Mouse (Mus musculus) hindbrain, embryonic 10.5 days (tissue): Measurements from ENCODE around the gene Nuak2. TPM values are rescaled to one million over a fixed set of nuclear protein-coding genes. Genes with fewer than 3 reads are reported as not detected.

ENCODE experiments used
- DNase-seq: peaks from one replicate; pipeline ENCODE4 v3.0.0-alpha.2; 2017; ENCODE audit warnings: low spot score
- H3K27ac ChIP-seq: fragments of 300-500 bp; sonication (generic); 2 replicates; pipeline ENCODE4 v1.5.1; 2016; ENCODE audit warnings: mild to moderate bottlenecking, moderate library complexity
- H3K27me3 ChIP-seq: fragments of 300-500 bp; sonication (generic); 2 replicates; pipeline ENCODE4 v1.6.1; 2016; ENCODE audit warnings: mild to moderate bottlenecking; ENCODE audit not compliant: poor library complexity, insufficient read depth, severe bottlenecking
- H3K36me3 ChIP-seq: fragments of 300-500 bp; sonication (generic); 2 replicates; pipeline ENCODE4 v1.6.1; 2016; ENCODE audit warnings: mild to moderate bottlenecking, moderate library complexity
- H3K4me1 ChIP-seq: fragments of 300-500 bp; sonication (generic); replicated peaks from 2 replicates; pipeline ENCODE4 v1.6.1; 2016; ENCODE audit warnings: mild to moderate bottlenecking
- H3K4me3 ChIP-seq: fragments of 300-500 bp; sonication (generic); 2 replicates; pipeline ENCODE4 v1.5.1; 2016; ENCODE audit warnings: mild to moderate bottlenecking, moderate library complexity
- H3K9me3 ChIP-seq: fragments of 300-500 bp; sonication (generic); 2 replicates; pipeline ENCODE4 v1.6.1; 2016; ENCODE audit warnings: mild to moderate bottlenecking, moderate library complexity
- WGBS: fragments of 180-500 bp; shearing (Covaris S2); methylation state at CpG from one replicate; pipeline ENCODE4 v1.1.7; 2016; 5-methylcytosine and 5-hydroxymethylcytosine counted together
- polyA plus RNA-seq: library from polyadenylated mRNA; unstranded; fragments of >200 nt; fragmentation: Nextera tagmentation; extraction: Ambion mirVana; gene quantifications from 2 replicates; pipeline ENCODE4 v1.2.1, GENCODE M21; 2016

Gene Nuak2
- polyA plus RNA-seq, 1 experiment from 2014 or later = 44.4 TPM

DNA sequence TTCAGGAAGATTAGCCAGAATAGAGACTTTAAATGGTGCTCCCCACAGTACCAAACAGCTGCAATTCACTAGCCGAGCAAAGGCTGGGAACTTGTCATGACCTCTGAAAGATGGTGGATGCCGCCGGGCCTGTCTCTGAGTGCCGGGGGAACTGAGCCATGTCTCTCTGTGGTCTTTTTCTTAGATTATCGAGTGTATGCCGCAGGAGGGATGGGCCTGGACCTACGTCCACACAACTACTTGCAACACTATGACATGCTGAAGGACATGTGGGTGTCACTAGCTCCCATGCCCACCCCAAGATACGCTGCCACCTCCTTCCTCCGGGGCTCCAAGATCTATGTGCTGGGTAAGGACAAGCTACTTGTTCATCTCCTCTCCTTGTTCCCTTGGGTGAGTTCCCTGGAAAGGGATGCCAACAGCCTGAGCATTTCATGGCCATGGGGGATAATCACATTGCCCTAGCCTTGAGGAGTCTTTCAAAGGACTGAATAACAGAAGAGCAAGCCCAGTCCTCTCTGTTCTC is 13.5 kb upstream of the Nuak2 start:
- Histone ChIP-seq H3K27me3 (peaks cover 61% of the 10 kb centered on the region), H3K36me3 (no peaks in the 10 kb centered on the region), H3K9me3 (no peaks in the 10 kb centered on the region), H3K4me1 (peaks cover 78% of the 10 kb centered on the region), H3K27ac (peak overlapping the region; percentile 41; the same call in 1 of the 2 replicates), H3K4me3 (no peak overlapping the region)
- WGBS = 89% methylated on average over 9 of the region's 9 CpGs
- no peak for DNase-seq

DNA sequence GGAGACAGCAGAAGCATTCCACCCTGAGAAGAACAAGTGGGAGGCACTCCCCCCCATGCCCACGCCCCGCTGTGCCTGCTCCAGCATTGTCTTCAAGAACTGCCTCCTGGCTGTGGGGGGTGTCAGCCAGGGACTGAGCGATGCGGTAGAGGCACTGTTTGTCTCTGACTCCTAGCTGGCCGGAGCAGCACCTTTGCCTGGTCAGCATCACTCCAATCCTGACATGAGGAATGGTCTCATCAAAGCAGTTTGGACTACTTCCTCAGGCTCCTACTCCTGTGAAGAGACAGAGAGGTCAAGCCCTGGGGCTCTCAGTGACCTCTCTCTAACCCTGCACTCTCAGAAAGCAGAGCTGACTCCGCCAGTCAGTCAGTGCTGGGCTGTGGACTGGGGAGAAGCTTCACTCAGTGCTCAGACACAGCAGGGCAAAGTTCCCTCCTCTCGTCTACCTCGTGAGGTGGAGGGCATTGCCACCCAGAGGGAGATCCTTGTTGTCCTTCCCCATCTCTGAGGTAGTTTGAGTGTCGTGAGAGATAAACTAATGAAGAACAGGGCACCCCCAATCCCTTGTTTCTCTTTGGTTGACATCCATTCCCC is 11.2 kb upstream of the Nuak2 start:
- Histone ChIP-seq H3K27me3 (peaks cover 39% of the 10 kb centered on the region), H3K27ac (peak overlapping the region; percentile 40; the same call in 1 of the 2 replicates), H3K9me3 (no peaks in the 10 kb centered on the region), H3K4me1 (peaks cover 59% of the 10 kb centered on the region), H3K36me3 (no peaks in the 10 kb centered on the region), H3K4me3 (no peak overlapping the region)
- no peak for DNase-seq
- WGBS = 18% methylated on average over 9 of the region's 9 CpGs

DNA sequence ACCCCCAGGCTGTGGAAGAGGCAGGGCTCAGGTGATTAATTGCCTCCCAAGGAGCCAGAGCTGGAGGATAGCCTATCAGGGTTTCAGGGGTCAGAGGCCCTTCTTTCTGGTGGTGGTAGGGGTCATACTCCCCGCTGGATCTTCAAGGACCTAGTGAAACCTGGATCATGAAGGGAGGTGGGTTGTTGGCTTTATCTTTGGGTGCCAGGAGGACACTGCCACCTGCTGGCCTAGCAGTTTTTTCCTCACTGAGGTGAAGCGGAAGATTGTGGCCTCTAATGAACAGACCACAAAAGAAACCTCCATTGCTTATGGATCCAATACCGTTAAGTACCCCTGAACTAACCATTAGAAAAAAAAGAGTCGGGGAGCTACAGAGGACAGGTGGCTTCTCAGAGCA is 9.8 kb upstream of the Nuak2 start:
- Histone ChIP-seq H3K27me3 (peaks cover 27% of the 10 kb centered on the region), H3K27ac (no peak overlapping the region), H3K9me3 (no peaks in the 10 kb centered on the region), H3K4me1 (peaks cover 65% of the 10 kb centered on the region), H3K4me3 (no peak overlapping the region), H3K36me3 (no peaks in the 10 kb centered on the region)
- DNase-seq = no peak
- 42% methylated on average over 4 of the region's 4 CpGs for WGBS

DNA sequence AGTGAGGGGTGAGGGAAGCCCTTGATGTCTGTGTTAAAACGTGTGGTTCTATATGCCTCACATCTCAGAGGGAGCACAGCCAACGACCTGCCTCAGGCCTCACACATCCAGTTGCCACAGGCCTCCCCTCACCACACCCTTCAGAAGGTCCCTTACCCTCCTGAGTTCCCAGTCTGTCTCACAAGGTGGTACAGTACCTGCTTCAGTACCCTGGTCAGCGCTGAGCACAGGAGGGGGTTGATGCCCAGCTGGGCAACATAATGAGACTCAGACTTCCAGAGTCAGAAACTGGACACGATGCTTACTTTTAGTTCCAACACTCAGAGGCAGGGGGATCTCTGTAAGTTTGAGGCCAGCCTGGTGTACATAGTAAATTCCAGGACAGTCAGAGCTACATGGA is 9.1 kb upstream of the Nuak2 start:
- H3K4me1 ChIP-seq = peaks cover 61% of the 10 kb centered on the region
- DNase-seq = no peak
- peaks cover 21% of the 10 kb centered on the region for H3K27me3 ChIP-seq

DNA sequence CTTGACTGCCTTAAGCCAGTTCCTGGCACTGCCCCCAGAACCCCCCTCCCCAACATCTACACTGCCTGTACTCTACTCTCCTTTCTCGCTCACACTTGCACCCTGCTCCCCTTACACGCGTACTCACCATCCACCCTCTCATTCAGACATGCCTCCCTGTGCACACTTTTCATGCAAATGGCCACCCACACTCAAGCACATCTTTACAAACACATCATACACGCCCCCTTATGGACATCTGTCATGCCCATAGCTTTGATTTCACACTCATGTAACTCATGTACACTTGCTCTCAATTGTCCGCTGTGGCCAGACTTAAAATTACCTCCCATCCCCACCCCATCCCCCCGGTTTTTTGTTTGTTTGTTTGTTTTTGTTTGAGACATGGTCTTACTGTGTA is 8.0 kb upstream of the Nuak2 start:
- 87% methylated on average over 6 of the region's 6 CpGs for WGBS
- peak overlapping the region; percentile 18; the same call in 1 of the 2 replicates for H3K27ac ChIP-seq
- no peaks in the 10 kb centered on the region for H3K36me3 ChIP-seq
- H3K4me1 ChIP-seq = peaks cover 59% of the 10 kb centered on the region
- H3K4me3 ChIP-seq = no peak overlapping the region
- peaks cover 15% of the 10 kb centered on the region for H3K27me3 ChIP-seq
- H3K9me3 ChIP-seq = no peaks in the 10 kb centered on the region
- no peak for DNase-seq

More for the DNA sequence above, 9.1 kb upstream of the Nuak2 start:
- WGBS = 19% methylated on average over 4 of the region's 4 CpGs
- Histone ChIP-seq H3K36me3 (no peaks in the 10 kb centered on the region), H3K9me3 (no peaks in the 10 kb centered on the region), H3K27ac (0 out of 2 replicates have a peak overlapping the region, but pooled peaks have one; percentile 16), H3K4me3 (no peak overlapping the region)

DNA sequence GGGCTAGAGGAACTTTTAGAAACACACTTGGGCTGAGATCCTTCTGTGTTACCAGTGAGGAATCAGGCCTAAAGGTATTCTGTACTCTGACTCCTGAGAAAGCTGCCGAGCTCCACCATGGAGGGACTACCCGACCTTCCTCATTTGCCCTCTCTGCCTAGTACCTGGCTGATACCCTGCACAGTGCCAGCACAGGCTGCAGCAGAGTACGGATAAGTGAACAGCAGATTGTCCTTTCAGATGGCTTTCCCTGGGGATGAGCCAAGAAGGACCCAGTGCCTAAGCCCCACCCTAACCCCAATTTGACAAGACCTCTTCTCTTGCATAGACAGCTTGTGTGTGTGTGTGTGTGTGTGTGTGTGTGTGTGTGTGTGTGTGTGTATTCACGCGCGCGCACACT is 7.3 kb upstream of the Nuak2 start:
- peaks cover 9% of the 10 kb centered on the region for H3K27me3 ChIP-seq
- peak overlapping the region; percentile 29; the same call in 1 of the 2 replicates for H3K27ac ChIP-seq
- H3K4me3 ChIP-seq = no peak overlapping the region
- H3K36me3 ChIP-seq = no peaks in the 10 kb centered on the region
- peaks cover 56% of the 10 kb centered on the region for H3K4me1 ChIP-seq
- no peak for DNase-seq
- WGBS = 93% methylated on average over 7 of the region's 7 CpGs
- H3K9me3 ChIP-seq = no peaks in the 10 kb centered on the region

DNA sequence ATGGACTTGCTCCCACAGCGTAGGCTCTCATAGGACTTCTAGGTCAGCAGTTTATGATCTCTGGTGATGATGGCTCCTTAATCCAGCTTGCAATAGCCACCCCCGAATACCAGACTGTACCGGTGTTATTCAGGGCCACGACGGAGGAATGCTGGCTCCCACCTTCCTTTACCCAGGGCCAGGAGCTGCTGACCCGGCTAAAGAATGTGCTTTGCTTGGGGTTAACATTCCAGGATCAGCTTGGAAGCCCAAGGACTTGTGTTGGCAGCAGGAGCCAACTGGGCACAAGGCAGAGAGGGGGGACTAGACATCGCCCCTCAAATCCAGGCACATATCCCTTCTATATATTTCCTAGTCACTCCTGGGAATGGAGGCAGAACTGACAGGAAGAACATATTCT is 5.2 kb upstream of the Nuak2 start:
- Histone ChIP-seq H3K4me1 (peaks cover 43% of the 10 kb centered on the region), H3K36me3 (no peaks in the 10 kb centered on the region), H3K9me3 (no peaks in the 10 kb centered on the region), H3K4me3 (no peak overlapping the region), H3K27ac (peak overlapping the region; percentile 50; the same call in 1 of the 2 replicates), H3K27me3 (peaks cover 17% of the 10 kb centered on the region; the same call in 1 of the 2 replicates)
- 66% methylated on average over 7 of the region's 7 CpGs for WGBS
- DNase-seq = no peak

DNA sequence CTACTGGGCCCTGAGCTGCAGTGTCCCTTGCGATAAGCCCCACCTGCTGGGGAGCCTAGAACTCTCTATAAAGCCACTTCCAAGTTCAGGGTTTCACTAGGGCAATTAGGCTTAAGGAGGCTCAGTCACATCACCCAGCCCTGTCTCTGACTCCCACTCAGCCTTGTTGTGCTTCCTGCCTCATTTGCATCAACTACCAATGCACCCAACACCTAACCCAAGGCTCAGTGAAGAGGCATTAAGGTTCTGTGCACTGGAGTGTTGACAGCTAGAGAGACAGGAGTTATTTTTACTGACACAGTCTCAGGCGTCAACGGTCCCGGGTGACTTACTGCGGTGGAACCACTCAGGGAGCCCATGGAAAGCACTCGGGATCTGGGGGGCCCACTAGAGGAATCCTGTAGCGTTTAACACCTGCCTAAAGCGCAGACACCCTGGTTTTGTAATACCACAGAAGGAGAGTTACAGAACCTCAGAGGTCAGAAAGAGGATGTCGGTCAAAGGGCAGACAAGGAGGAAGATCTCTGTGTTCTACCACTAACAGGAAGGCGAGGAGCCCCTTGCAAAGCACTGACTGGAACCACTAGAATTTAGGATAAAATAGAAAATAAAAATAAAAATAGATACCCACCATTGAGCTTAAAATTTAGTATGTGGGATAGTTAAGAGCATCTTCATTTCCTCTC is 4.6 kb upstream of the Nuak2 start:
- Histone ChIP-seq H3K36me3 (no peaks in the 10 kb centered on the region), H3K4me3 (no peak overlapping the region), H3K27me3 (peaks cover 17% of the 10 kb centered on the region; the same call in 1 of the 2 replicates), H3K27ac (peak overlapping the region; percentile 25), H3K4me1 (peaks cover 43% of the 10 kb centered on the region), H3K9me3 (no peaks in the 10 kb centered on the region)
- 78% methylated on average over 10 of the region's 10 CpGs for WGBS
- DNase-seq = no peak

DNA sequence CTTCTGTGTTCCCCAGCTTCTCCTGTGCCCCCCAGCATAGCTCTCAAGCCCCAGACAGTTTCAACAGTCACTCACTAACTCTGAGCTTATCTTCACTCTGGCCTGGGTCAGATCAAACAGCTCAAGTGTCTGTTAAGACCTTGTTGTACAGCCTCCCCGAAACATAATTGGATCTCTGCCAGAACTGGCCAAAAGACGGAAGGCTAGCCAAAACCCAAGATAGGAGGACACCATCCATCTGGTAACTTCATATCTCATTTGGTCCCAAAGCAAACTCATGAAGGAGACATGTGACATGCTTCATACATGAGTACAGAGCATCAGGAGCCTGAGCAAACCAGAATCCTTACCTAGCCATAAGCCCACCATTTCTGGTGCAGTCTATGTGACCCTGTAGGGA is 3.9 kb upstream of the Nuak2 start:
- Histone ChIP-seq H3K36me3 (no peaks in the 10 kb centered on the region), H3K27me3 (peaks cover 17% of the 10 kb centered on the region; the same call in 1 of the 2 replicates), H3K27ac (peak overlapping the region; percentile 64), H3K4me3 (no peak overlapping the region), H3K4me1 (peaks cover 44% of the 10 kb centered on the region), H3K9me3 (no peaks in the 10 kb centered on the region)
- WGBS = 87% methylated on average over 2 of the region's 2 CpGs
- DNase-seq = no peak

DNA sequence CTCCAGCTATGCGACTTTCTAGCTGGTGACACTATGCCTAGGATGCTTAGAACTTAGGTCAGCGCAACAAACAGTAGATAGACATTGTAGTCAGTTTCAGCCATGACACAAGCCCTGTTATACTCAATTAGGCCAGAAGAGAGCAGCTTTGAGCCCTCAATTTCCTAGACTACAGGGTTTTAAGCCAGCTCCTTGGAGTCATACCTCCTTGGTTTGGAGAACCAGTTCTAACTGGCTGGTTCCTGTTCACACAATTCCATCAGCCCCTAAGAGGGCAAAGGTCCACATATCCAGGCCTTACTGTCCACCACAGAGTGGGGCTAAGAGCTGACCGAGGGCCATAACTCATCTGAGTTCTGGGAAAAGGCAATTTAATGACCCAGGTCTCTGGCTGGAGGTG is 3.2 kb upstream of the Nuak2 start:
- 56% methylated on average over 3 of the region's 3 CpGs for WGBS
- peak; percentile 64 for DNase-seq
- H3K4me3 ChIP-seq = no peak overlapping the region
- H3K9me3 ChIP-seq = no peaks in the 10 kb centered on the region
- H3K27ac ChIP-seq = peak overlapping the region; percentile 82
- peaks cover 49% of the 10 kb centered on the region for H3K4me1 ChIP-seq
- H3K36me3 ChIP-seq = 0 out of 2 replicates have a peak, but pooled peaks cover under 1% of the 10 kb centered on the region
- peaks cover 17% of the 10 kb centered on the region; the same call in 1 of the 2 replicates for H3K27me3 ChIP-seq

DNA sequence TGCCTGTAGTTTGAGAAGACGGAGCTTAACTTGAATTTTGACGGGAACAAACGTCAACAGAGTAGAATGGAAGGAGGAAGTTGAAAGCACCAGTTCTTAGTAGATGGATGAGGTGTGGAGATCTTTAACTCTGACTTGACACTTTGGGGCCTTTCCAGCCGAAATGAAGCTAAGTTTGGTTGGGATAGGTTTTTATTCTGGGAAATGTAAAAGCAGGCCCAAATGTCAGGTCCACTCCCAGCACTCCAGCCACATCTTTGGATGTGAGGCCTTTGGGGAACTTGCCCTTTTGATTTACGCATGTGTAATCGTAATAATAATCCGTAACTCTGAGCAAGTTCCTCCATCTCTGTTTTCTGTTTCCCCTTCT is 684 bp downstream of the Nuak2 start:
- DNase-seq = no peak
- H3K27me3 ChIP-seq = peaks cover 17% of the 10 kb centered on the region; the same call in 1 of the 2 replicates
- no peaks in the 10 kb centered on the region for H3K9me3 ChIP-seq
- 26% methylated on average over 7 of the region's 7 CpGs for WGBS
- H3K27ac ChIP-seq = peak overlapping the region; percentile 95
- peaks cover 75% of the 10 kb centered on the region for H3K4me1 ChIP-seq
- peaks cover 32% of the 10 kb centered on the region for H3K36me3 ChIP-seq
- H3K4me3 ChIP-seq = peak overlapping the region; percentile 74

DNA sequence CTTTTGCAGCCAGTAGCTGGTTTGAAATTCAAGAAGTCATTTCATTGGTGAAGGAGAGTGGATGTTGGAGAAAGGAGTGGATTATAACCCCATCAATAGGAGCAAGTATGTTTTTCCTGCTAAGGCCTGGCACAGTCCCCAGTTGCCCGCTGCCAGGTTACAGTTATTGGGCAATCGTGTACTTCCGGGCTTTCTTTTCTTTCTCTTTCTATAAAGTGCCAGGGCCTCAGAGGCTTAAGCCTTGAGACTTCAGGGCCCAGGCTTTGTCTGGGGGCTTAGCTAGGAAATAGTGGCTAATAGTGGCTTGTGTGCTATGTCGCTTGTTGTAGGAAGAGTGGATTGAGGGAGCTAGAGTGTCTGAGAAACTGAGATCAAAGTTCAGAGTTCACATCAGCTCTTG is 1.5 kb downstream of the Nuak2 start:
- Histone ChIP-seq H3K9me3 (no peaks in the 10 kb centered on the region), H3K27me3 (peaks cover 12% of the 10 kb centered on the region; the same call in 1 of the 2 replicates), H3K4me3 (peak overlapping the region; percentile 74), H3K4me1 (peaks cover 80% of the 10 kb centered on the region), H3K36me3 (peaks cover 32% of the 10 kb centered on the region), H3K27ac (peak overlapping the region; percentile 95)
- DNase-seq = no peak
- WGBS = 49% methylated on average over 4 of the region's 4 CpGs
